Mouse (Mus musculus) frontal cortex, adult (tissue): ENCODE results near the gene Man2a2.
"Not testable (repeated sequence)": the region's sequence is repeated elsewhere in the genome, so short reads cannot be mapped to it uniquely, and the experiment has no call there.

ENCODE experiments used
- ATAC-seq: cut with Nextera tagmentation; 2 replicates; pipeline ENCODE4 v1.9.2; 2017; ENCODE audit warnings: mild to moderate bottlenecking, moderate library complexity, mixed read lengths; ENCODE audit not compliant: low TSS enrichment

The Man2a2 gene

DNA sequence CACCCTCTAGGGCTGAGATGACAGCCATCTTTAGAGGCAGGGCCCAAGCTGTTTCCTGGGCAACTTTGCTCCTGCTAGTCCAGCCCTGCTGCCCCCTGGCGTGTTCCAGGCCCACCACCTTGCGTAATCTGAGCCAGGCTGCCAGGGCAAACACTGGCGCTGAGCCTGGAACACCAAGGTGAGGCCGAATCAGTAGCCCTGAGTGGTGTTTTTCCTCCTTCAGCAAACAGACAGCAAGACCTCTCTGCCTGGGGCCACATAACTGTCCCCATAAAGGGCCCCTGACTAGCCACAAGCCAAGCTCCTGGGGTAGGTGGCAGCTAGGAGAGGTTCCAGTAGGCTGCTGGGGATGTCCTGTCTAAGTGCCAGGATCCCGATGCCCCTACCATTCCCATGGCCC is 28.9 kb upstream of the Man2a2 start:
- no peak for ATAC-seq

DNA sequence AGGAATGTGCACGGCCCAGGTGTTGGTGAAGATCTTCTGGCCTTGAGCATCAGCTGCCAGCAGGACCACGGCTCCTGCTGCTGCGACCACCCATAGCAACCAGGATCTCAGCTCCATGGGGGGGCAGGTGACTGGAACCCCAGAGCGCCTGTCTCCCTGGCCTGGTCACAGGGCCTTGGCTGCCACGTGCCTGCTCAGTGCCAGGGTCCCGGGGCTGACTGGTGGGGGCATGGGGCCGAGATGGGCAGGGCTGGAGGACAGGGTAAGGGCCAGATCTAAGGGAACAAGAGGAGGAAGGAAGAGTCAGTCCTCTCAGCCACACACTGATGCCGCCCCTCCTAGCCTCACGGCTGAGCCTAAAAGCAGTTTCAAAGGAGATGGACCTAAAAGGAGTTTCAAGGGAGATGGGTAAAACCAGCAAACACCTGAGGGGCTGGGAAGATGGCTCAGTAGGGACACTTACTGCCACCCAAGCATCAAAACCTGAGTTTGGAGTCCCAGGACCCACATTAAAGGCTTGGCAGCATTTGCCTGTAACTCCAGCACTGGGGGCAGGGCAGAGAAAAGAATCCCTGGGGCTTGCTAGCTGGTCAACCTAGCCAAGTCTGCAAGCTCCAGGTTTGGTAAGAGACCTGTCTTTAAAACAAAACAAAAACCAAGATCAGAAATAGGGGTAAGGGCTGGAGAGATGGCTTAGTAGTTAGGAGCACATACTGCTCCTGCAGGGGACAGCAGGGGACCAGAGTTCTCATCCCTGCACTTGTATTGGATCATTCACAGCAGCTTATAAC is 27.7 kb upstream of the Man2a2 start:
- no peak for ATAC-seq

GRCm38 (mm10) chr7:80397986-80398385 is 26.8 kb upstream of the Man2a2 start:
- peak; percentile 51 for ATAC-seq

DNA sequence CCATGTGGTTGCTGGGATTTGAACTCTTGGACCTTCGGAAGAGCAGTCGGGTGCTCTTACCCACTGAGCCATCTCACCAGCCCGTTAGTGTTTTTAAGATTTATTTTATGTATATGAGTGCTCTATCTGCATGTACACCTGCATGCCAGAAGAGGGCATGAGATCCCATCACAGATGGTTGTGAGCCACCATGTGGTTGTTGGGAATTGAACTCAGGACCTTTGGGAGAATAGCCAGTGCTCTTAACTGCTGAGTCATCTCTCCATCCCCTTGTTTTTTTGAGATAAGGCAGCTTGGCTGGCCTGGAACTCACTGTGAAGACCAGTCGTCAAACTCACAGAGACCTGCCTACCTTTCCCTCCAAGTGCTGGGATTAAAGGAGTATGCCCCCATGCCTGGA is 25.3 kb upstream of the Man2a2 start:
- ATAC-seq = not testable (repeated sequence)

DNA sequence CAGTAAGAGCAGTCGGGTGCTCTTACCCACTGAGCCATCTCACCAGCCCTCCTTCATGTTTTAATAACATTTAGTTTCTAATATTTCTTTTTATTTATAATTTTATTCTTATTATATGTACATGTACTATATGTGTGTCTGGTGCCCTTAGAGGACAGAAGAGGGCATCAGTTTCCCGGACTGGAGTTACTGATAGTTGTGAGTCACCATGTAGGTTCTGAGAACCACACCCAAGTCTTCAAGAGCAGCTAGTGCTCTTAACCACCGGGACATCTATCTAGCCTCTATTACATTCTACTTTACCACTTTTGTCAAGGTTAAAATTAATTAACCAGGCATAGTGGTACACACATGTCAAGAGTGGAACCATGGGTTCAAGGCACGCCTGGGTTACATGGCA is 23.4 kb upstream of the Man2a2 start:
- no peak for ATAC-seq

DNA sequence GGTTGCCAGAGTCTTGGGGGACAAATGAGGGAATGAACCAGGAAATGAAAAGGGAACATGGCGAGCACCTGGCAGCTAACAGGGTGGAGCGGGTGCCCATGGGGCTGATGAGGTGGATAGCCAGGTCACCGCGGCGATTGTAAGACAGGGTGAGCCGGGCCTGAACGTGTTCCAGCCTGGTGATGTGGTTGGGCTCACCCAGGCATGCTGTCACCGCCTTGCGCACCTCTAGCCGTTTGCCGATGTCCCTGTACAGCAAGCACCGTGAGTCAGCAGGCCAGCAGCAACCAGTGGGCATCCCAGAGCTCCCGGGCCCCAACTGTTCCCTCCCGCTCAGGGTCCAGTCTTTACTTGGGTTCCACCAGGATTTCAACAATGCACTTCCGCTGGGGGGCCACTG is 20.9 kb upstream of the Man2a2 start:
- no peak for ATAC-seq

GRCm38 (mm10) chr7:80387633-80388543 is 16.7 kb upstream of the Man2a2 start, which contains the start of gene Fes:
Gene Fes, minus strand, starts transcription at chr7:80387946.
- ATAC-seq = 0 out of 2 replicates have a peak, but pooled peaks have one; percentile 11

GRCm38 (mm10) chr7:80387033-80387632 is 16.0 kb upstream of the Man2a2 start:
- no peak for ATAC-seq

DNA sequence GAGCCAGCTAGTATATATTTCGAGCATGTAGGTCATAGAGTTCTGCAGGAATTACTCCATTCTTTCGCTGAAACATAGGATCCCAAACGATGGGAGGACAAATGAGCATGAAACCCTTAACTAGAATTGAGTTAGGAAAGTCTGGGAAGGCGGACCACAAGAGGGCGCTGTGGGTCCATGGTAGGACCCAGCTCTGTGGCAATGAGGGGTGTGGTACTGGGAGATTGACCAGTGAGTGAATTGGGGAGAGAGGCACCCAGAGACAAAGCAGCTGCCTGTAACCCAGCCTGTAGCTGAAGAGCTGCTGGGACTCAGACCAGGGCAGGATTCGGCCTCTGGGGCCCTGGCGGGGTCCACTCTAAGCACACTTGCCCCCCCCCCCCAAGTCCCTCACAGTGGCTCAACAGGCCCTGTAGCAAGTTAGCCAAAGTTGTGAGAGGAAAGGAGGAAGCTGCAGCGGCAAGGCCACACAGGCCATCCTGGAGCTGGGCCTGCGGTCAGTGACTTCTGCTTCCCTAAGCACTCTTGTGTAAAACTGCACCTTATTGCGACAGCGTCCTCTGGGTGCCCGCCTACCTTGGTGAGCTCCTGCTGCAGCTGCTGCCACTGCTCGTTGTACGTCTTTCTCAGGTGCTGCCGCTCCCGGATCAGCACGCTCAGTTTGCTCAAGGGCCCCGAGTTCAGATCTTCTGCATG is 15.2 kb upstream of the Man2a2 start:
- ATAC-seq = peak; percentile 81

DNA sequence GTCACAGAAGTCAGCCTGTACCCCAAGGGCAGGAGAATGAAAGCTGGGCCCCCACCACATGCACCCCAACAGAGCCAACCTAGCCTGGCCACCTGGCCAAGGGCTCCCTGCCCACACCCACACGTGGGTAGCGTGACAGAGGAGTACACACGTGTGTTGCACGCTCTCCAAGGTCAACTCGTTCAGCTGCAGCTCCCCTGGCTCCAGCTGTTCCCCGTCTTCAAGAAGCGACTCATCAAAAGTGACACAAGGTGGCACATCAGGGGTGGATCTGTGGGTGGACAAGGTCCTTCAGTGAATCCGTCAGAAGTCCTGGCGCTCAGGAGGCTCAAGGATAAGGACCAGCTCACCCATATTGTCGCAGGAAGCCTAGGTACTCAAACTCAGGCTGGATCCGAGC is 11.7 kb upstream of the Man2a2 start:
- no peak for ATAC-seq

DNA sequence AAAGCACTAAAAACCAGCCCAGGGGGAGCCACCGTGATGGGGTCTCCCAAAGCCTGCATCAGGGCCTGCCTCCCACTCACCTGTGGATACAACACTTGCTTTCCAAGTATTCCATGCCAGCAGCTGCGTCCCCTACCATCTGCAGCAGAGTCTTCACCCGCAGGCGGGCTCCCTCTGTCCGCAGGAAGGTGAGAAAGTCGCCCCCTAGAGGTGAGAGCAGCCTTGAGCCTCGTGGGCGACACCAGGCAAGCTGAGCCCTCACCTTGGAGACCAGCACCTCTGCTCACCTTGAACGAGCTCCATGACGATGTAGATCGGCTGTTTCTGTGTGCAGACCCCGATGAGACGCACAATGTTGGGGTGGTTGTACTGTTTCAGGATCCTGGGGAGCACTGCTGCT is 8.4 kb upstream of the Man2a2 start:
- ATAC-seq = no peak

- ATAC-seq = no peak
Observed at GRCm38 (mm10) chr7:80377471-80377870, 6.3 kb upstream of the Man2a2 start.

DNA sequence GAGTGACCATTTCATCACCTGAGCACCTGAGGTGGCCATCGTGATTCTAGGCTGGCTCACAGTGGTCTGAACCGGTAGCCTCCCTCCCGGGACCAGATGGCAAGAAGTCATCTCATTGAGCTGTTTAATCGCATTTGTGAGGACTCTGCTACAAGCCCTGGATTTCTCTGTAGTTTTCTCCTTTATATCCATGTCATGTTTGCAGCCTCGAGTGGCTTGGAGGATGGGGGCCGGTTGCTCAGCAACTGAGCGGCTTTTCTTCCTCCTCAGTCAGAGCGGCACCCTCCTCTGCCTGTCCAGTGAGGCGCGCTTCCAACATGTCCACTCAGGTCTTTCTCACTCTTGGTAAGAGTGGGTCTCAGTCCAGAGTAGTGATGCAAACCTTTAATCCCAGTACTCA is 5.0 kb upstream of the Man2a2 start:
- 0 out of 2 replicates have a peak, but pooled peaks have one; percentile 13 for ATAC-seq

DNA sequence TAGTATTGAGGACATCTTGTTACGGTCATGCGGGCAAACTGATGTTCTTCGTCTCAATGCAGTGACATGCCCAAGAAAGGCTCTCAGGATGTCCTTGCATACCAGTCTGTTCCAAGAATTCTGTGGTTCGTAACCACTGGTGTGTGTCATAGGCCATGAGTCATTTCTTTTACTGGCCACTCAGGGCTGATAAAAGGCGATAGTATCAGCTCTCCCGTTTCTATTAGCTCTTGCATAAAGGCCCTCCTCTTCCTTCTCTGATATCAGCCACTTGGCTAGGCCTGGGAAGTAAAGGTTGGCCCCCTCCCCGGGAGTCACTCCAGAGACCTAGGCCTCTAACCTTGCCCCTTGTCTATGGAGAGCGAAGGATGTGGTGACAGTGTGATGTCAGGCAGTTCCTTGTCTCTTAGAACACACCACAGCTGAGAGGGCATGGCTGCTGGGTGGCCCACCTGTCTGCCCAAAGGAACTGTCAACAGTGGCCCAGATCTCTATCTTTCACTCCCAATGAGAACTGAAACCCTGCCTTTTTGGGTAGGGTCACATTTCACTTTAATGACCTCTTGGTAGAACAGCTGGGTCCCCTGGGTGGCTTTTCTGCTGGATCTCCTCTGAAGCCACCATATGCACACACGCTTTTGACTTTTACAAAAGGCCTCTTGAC is 4.3 kb upstream of the Man2a2 start:
- ATAC-seq = no peak

- no peak for ATAC-seq
Observed at GRCm38 (mm10) chr7:80374733-80375132, 3.6 kb upstream of the Man2a2 start.

DNA sequence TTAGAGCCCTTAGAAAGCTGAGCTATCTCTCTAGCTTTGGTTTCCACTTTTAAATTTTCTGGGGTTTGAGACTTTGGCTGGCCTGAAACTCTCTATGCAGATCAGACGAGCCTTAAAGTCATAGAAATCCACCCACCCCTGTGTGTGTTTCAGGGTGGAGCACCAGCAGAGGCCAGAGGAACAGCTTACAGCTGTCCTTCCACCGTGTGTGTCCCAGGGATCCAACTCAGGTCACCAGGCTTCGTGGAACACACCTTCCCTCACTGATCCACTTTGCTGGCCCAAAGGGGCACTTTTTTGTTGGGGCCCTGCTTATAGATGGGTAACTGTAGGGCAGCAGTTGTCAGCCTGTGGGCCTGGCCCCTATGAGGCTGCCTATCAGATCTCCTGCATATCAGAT is 3.1 kb upstream of the Man2a2 start:
- ATAC-seq = no peak

DNA sequence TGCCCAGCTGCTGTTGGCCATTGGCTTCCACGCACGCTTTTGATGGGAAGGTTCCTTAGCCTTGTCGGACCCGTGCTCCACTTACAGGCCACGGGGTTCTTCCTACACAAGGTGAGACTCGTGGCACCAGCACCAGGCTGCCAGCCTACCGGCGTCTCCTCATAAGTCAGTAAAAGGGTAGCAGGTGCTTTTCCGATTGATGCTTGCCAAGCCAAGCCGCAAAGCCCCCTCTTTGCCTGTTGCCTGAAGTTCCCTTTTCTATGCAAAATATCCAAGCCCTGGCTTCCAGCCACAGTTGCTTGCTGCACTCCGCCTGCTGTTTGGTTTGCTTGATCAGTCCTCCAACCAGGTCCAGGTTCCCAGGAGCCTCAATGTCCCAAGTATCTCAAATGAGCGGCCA is 2.7 kb upstream of the Man2a2 start:
- ATAC-seq = no peak

DNA sequence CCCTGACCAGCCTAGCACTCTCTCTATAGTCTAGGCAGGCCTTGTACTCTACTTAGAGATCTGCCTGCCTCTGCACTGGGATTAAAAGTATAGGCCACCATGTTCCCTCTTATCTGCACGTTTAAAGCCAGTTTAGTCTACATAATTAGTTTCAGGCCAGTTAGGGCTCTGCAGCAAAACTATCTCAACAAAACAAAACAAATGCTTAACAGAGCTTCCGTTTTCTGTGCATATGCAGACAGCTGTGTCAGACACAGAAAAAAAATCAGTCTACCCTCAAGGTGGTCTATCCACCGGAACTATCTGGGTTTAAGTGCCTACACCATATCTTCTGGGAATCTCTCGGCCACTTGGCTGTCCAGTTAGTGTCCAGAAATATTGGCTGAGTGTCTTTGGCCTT is 2.2 kb upstream of the Man2a2 start:
- no peak for ATAC-seq

- ATAC-seq = no peak
Observed at GRCm38 (mm10) chr7:80372667-80373066, 1.5 kb upstream of the Man2a2 start.

DNA sequence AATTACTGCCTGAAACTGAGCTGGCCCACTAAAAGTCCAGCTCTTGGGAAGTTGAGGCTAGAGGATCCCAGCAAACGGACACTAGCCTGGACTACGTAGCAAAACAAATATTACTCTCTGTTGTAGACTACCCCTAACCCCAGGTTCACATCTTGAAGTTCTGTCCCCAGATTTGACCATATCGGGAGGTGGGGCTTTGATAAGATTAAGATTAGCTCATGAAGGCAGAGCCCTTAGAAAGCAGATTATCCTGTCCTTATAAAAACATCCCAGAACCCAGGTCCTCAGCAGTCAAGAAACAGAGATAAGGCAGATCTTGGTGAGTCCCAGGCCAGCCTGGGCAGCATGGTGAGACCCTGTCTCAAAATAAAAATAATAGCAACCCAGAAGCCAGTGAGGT is 991 bp upstream of the Man2a2 start:
- ATAC-seq = no peak

GRCm38 (mm10) chr7:80370649-80371040 is 530 bp downstream of the Man2a2 start:
- ATAC-seq = peak; percentile 64
